Mouse (Mus musculus): Measurements from ENCODE around the gene Cmya5. TPM values are rescaled to one million over a fixed set of nuclear protein-coding genes. Genes with fewer than 3 reads are reported as not detected.
"Not testable (repeated sequence)": the region's sequence is repeated elsewhere in the genome, so short reads cannot be mapped to it uniquely, and the experiment has no call there.

The Cmya5 gene
- polyA plus RNA-seq, 1 experiment from 2014 or later: 0.01 TPM

GRCm38 (mm10) chr13:93098596-93098995 is 45.9 kb downstream of the Cmya5 start:
- no peaks in the 10 kb centered on the region for H3K9me3 ChIP-seq
- no peaks in the 10 kb centered on the region for H3K27me3 ChIP-seq (replicated peaks; ENCODE audit: low read depth, poor library complexity, severe bottlenecking)
- no peaks in the 10 kb centered on the region for H3K36me3 ChIP-seq (replicated peaks)
- DNase-seq (ENCODE audit: low spot score): no peak
- no peak overlapping the region for H3K4me3 ChIP-seq
- H3K4me1 ChIP-seq: no peaks in the 10 kb centered on the region
- H3K27ac ChIP-seq (replicated peaks): no peak overlapping the region
- WGBS: 87% methylated on average over 3 of the region's 3 CpGs

GRCm38 (mm10) chr13:93096643-93097042 is 47.9 kb downstream of the Cmya5 start:
- Histone ChIP-seq H3K36me3 (replicated peaks) (no peaks in the 10 kb centered on the region), H3K4me1 (no peaks in the 10 kb centered on the region), H3K27ac (replicated peaks) (no peak overlapping the region), H3K27me3 (replicated peaks; ENCODE audit: low read depth, poor library complexity, severe bottlenecking) (no peaks in the 10 kb centered on the region), H3K9me3 (no peaks in the 10 kb centered on the region), H3K4me3 (no peak overlapping the region)
- DNase-seq (ENCODE audit: low spot score): no peak
- WGBS: 92% methylated on average over 6 of the region's 6 CpGs

- DNase-seq (ENCODE audit: low spot score): no peak
- H3K36me3 ChIP-seq (replicated peaks): no peaks in the 10 kb centered on the region
- 88% methylated on average over 15 of the region's 15 CpGs for WGBS
- no peak overlapping the region for H3K4me3 ChIP-seq
- no peaks in the 10 kb centered on the region for H3K4me1 ChIP-seq
- no peak overlapping the region for H3K27ac ChIP-seq (replicated peaks)
- no peaks in the 10 kb centered on the region for H3K9me3 ChIP-seq
- no peaks in the 10 kb centered on the region for H3K27me3 ChIP-seq (replicated peaks; ENCODE audit: low read depth, poor library complexity, severe bottlenecking)
Measured at GRCm38 (mm10) chr13:93095097-93095791, 49.3 kb downstream of the Cmya5 start.

GRCm38 (mm10) chr13:93094204-93094935 is 50.2 kb downstream of the Cmya5 start:
- Histone ChIP-seq H3K4me3 (no peak overlapping the region), H3K27ac (replicated peaks) (no peak overlapping the region), H3K27me3 (replicated peaks; ENCODE audit: low read depth, poor library complexity, severe bottlenecking) (no peaks in the 10 kb centered on the region), H3K9me3 (no peaks in the 10 kb centered on the region), H3K4me1 (no peaks in the 10 kb centered on the region), H3K36me3 (replicated peaks) (no peaks in the 10 kb centered on the region)
- no peak for DNase-seq (ENCODE audit: low spot score)
- 86% methylated on average over 10 of the region's 10 CpGs for WGBS

GRCm38 (mm10) chr13:93093697-93094096 is 50.8 kb downstream of the Cmya5 start:
- H3K4me3 ChIP-seq: no peak overlapping the region
- H3K27ac ChIP-seq (replicated peaks): no peak overlapping the region
- H3K4me1 ChIP-seq: no peaks in the 10 kb centered on the region
- no peak for DNase-seq (ENCODE audit: low spot score)
- no peaks in the 10 kb centered on the region for H3K9me3 ChIP-seq
- no peaks in the 10 kb centered on the region for H3K36me3 ChIP-seq (replicated peaks)
- 86% methylated on average over 5 of the region's 5 CpGs for WGBS
- no peaks in the 10 kb centered on the region for H3K27me3 ChIP-seq (replicated peaks; ENCODE audit: low read depth, poor library complexity, severe bottlenecking)

GRCm38 (mm10) chr13:93092916-93093429 is 51.6 kb downstream of the Cmya5 start:
- no peaks in the 10 kb centered on the region for H3K36me3 ChIP-seq (replicated peaks)
- H3K4me3 ChIP-seq: no peak overlapping the region
- no peak overlapping the region for H3K27ac ChIP-seq (replicated peaks)
- WGBS: 75% methylated on average over 2 of the region's 2 CpGs
- DNase-seq (ENCODE audit: low spot score): no peak
- no peaks in the 10 kb centered on the region for H3K9me3 ChIP-seq
- H3K27me3 ChIP-seq (replicated peaks; ENCODE audit: low read depth, poor library complexity, severe bottlenecking): no peaks in the 10 kb centered on the region
- no peaks in the 10 kb centered on the region for H3K4me1 ChIP-seq

- Histone ChIP-seq H3K9me3 (no peaks in the 10 kb centered on the region), H3K4me1 (no peaks in the 10 kb centered on the region), H3K36me3 (replicated peaks) (no peaks in the 10 kb centered on the region), H3K27ac (replicated peaks) (no peak overlapping the region), H3K27me3 (replicated peaks; ENCODE audit: low read depth, poor library complexity, severe bottlenecking) (no peaks in the 10 kb centered on the region), H3K4me3 (no peak overlapping the region)
- no peak for DNase-seq (ENCODE audit: low spot score)
- WGBS: 93% methylated on average over 10 of the region's 10 CpGs
Measured at GRCm38 (mm10) chr13:93091866-93092455, 52.6 kb downstream of the Cmya5 start.

GRCm38 (mm10) chr13:93091176-93091575 is 53.3 kb downstream of the Cmya5 start:
- no peak overlapping the region for H3K4me3 ChIP-seq
- H3K4me1 ChIP-seq: no peaks in the 10 kb centered on the region
- no peaks in the 10 kb centered on the region for H3K9me3 ChIP-seq
- H3K27me3 ChIP-seq (replicated peaks; ENCODE audit: low read depth, poor library complexity, severe bottlenecking): no peaks in the 10 kb centered on the region
- DNase-seq (ENCODE audit: low spot score): no peak
- 91% methylated on average over 9 of the region's 9 CpGs for WGBS
- H3K27ac ChIP-seq (replicated peaks): no peak overlapping the region
- H3K36me3 ChIP-seq (replicated peaks): no peaks in the 10 kb centered on the region

- H3K4me1 ChIP-seq: no peaks in the 10 kb centered on the region
- no peaks in the 10 kb centered on the region for H3K36me3 ChIP-seq (replicated peaks)
- DNase-seq (ENCODE audit: low spot score): no peak
- WGBS: 84% methylated on average over 5 of the region's 5 CpGs
- no peaks in the 10 kb centered on the region for H3K27me3 ChIP-seq (replicated peaks; ENCODE audit: low read depth, poor library complexity, severe bottlenecking)
- no peaks in the 10 kb centered on the region for H3K9me3 ChIP-seq
- H3K4me3 ChIP-seq: no peak overlapping the region
- H3K27ac ChIP-seq (replicated peaks): no peak overlapping the region
Measured at GRCm38 (mm10) chr13:93089481-93089880, 55.0 kb downstream of the Cmya5 start.

- no peaks in the 10 kb centered on the region for H3K27me3 ChIP-seq (replicated peaks; ENCODE audit: low read depth, poor library complexity, severe bottlenecking)
- WGBS: 87% methylated on average over 4 of the region's 4 CpGs
- no peak for DNase-seq (ENCODE audit: low spot score)
- no peaks in the 10 kb centered on the region for H3K4me1 ChIP-seq
- H3K36me3 ChIP-seq (replicated peaks): no peaks in the 10 kb centered on the region
- H3K9me3 ChIP-seq: no peaks in the 10 kb centered on the region
- no peak overlapping the region for H3K27ac ChIP-seq (replicated peaks)
- no peak overlapping the region for H3K4me3 ChIP-seq
Measured at GRCm38 (mm10) chr13:93085711-93086110, 58.8 kb downstream of the Cmya5 start.

GRCm38 (mm10) chr13:93082324-93082723 is 62.2 kb downstream of the Cmya5 start:
- not testable (repeated sequence) for H3K4me1 ChIP-seq; H3K27me3 ChIP-seq (replicated peaks; ENCODE audit: low read depth, poor library complexity, severe bottlenecking); H3K4me3 ChIP-seq; DNase-seq (ENCODE audit: low spot score); H3K36me3 ChIP-seq (replicated peaks); H3K27ac ChIP-seq (replicated peaks); H3K9me3 ChIP-seq
- WGBS: 67% methylated on average over 1 of the region's 1 CpGs

GRCm38 (mm10) chr13:93080859-93081258 is 63.7 kb downstream of the Cmya5 start:
- Histone ChIP-seq H3K27ac (replicated peaks) (no peak overlapping the region), H3K27me3 (replicated peaks; ENCODE audit: low read depth, poor library complexity, severe bottlenecking) (no peaks in the 10 kb centered on the region), H3K36me3 (replicated peaks) (no peaks in the 10 kb centered on the region), H3K4me1 (no peaks in the 10 kb centered on the region), H3K4me3 (no peak overlapping the region), H3K9me3 (peaks cover 5% of the 10 kb centered on the region; the same call in 1 of the 2 replicates)
- 89% methylated on average over 2 of the region's 2 CpGs for WGBS
- no peak for DNase-seq (ENCODE audit: low spot score)
